Mouse (Mus musculus): Measurements from ENCODE around the gene Sorcs3. TPM values are rescaled to one million over a fixed set of nuclear protein-coding genes. Genes with fewer than 3 reads are reported as not detected.

Sorcs3 gene
- polyA plus RNA-seq, 1 experiment: not detected

DNA sequence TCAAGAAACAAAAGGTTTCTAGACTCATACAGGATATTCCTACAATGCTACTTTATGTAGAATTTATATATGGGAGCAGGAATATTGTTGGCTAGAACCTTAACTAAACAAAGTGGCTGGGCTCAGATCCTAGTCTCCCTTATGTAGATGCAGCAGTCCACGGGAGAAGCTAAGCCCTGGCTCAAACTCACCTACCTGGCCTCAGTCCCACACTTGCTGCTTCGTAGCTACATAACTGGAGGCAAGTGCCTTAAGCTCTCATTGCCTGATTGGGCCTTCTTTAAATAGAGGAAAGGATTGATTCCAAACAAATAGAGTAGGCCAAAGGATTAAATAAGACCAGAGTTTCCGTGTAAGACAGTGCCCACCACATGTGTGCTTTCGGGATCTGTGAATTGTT lies 436.7 kb downstream of the Sorcs3 start:
- Histone ChIP-seq H3K4me1 (ENCODE audit: control insufficient read depth, insufficient read depth, low read length) (no peaks in the 10 kb centered on the region), H3K27ac (ENCODE audit: insufficient read depth, low read length) (no peak overlapping the region), H3K4me3 (ENCODE audit: insufficient read depth, low read length) (no peak overlapping the region)
- TF ChIP-seq CTCF (IDR thresholded peaks at IDR 0.05; ENCODE audit: borderline replicate concordance, insufficient read depth, low read length) (no peak), POLR2A (IDR thresholded peaks at IDR 0.05; ENCODE audit: low read depth, low read length) (no peak)

DNA sequence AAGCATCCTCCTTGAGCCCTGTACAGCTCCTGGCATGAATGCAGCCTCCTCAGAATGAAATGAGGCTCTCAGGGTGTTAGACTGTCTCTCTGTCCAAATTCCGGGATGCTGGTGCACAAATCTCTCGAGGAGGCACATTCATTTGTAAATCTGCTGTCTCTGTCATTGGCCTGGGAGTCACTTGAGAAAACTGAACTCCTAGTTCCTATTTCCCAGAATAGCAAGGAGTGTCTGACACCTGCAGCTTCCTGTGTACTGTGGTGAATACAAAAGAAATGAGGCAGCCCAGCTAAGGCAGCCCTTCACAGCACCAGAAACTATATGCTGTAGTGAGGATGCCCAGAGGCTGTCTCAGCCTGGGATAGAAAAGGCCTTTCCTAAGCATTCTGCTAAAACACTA lies 444.1 kb downstream of the Sorcs3 start:
- no peak overlapping the region for H3K27ac ChIP-seq (ENCODE audit: insufficient read depth, low read length)
- H3K4me1 ChIP-seq (ENCODE audit: control insufficient read depth, insufficient read depth, low read length): no peaks in the 10 kb centered on the region
- no peak for TF ChIP-seq POLR2A (IDR thresholded peaks at IDR 0.05; ENCODE audit: low read depth, low read length)
- H3K4me3 ChIP-seq (ENCODE audit: insufficient read depth, low read length): no peak overlapping the region

DNA sequence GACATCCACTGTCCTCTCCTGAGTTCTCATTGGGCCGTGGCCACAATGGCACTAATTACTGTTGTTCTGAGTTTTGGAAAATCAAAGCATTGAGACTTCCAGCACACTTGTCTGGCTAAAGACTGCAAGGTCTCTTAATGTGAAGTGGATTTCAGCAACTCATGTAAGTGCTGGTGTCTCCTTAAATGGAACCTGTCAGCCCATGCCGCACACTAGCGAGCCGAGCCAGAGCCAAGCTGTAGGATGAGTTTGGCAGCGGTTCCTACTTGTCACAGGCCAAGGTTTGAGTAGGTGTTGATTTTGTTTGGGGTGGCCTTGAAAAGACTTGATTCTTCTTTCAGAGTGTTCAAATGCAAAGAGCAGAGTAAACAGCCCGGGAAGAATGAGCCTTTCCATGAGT lies 445.8 kb downstream of the Sorcs3 start:
- no peaks in the 10 kb centered on the region for H3K4me1 ChIP-seq (ENCODE audit: control insufficient read depth, insufficient read depth, low read length)
- no peak overlapping the region for H3K4me3 ChIP-seq (ENCODE audit: insufficient read depth, low read length)
- no peak for TF ChIP-seq CTCF (IDR thresholded peaks at IDR 0.05; ENCODE audit: borderline replicate concordance, insufficient read depth, low read length)
- TF ChIP-seq POLR2A (IDR thresholded peaks at IDR 0.05; ENCODE audit: low read depth, low read length): no peak

DNA sequence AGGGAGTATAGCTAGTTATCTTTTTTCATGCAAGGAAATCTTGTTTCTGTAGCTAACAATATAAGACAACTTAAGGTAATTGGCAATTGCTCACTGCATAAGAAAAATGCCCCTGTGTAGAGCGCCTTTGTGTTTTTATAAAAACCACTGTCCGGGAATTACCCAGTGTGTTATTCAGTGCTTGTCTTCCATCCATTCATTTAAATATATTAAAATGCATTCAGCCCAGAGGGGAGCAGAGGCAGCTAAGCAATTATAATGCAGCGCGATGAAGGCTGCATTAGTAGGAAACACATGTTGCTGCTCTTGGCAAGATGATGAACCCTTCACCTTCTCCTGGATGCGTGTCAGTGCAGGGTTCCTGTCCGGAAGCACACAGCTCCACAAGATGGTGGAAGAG lies 454.4 kb downstream of the Sorcs3 start:
- no peaks in the 10 kb centered on the region for H3K4me1 ChIP-seq (ENCODE audit: control insufficient read depth, insufficient read depth, low read length)
- no peak for TF ChIP-seq CTCF (IDR thresholded peaks at IDR 0.05; ENCODE audit: borderline replicate concordance, insufficient read depth, low read length)
- no peak for TF ChIP-seq POLR2A (IDR thresholded peaks at IDR 0.05; ENCODE audit: low read depth, low read length)
- H3K27ac ChIP-seq (ENCODE audit: insufficient read depth, low read length): no peak overlapping the region
- no peak overlapping the region for H3K4me3 ChIP-seq (ENCODE audit: insufficient read depth, low read length)

More for the DNA sequence above, 445.8 kb downstream of the Sorcs3 start:
- no peak overlapping the region for H3K27ac ChIP-seq (ENCODE audit: insufficient read depth, low read length)

DNA sequence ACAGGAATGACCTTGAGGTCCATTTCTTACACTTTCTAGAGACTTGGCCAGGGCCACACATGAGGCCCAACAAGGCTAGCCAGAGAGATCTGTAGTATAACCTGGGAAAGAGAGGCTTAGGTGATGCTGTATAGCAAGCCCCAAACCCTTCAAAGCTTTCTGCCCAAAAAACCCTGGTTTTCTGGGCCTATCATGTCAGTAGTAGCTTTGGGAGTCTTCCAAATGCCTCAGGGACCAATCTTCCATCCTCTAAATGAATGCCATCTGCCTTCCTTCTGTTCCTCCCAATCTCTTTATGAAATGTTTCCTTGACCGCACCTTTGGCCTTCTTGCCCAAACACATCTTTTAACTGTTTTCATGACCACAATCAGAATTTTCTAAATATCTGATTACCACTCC lies 474.1 kb downstream of the Sorcs3 start:
- no peak overlapping the region for H3K4me3 ChIP-seq (ENCODE audit: insufficient read depth, low read length)
- no peaks in the 10 kb centered on the region for H3K4me1 ChIP-seq (ENCODE audit: control insufficient read depth, insufficient read depth, low read length)
- no peak overlapping the region for H3K27ac ChIP-seq (ENCODE audit: insufficient read depth, low read length)
- no peak for TF ChIP-seq CTCF (IDR thresholded peaks at IDR 0.05; ENCODE audit: borderline replicate concordance, insufficient read depth, low read length)
- TF ChIP-seq POLR2A (IDR thresholded peaks at IDR 0.05; ENCODE audit: low read depth, low read length): no peak

DNA sequence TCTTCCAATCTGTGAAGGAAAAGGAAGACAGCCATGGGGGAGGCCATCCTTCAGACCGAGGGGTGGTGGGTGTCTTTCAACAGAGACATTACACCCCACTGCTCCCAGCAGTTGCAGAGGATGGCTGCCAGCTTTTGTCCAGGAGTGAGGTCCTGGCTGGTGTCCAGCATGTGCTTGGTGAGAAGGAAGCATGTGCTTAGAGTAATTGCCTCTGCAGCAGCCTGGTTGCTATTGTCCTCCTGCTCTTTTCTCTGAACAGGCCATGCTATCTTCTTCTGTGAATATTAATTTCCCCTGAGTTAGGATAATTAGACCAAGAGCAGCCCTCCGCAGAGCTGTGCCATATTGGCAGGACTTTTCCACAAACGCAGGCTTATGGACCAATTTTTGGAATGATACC lies 476.7 kb downstream of the Sorcs3 start:
- Histone ChIP-seq H3K4me3 (ENCODE audit: insufficient read depth, low read length) (no peak overlapping the region), H3K27ac (ENCODE audit: insufficient read depth, low read length) (no peak overlapping the region), H3K4me1 (ENCODE audit: control insufficient read depth, insufficient read depth, low read length) (no peaks in the 10 kb centered on the region)
- TF ChIP-seq CTCF (IDR thresholded peaks at IDR 0.05; ENCODE audit: borderline replicate concordance, insufficient read depth, low read length) (no peak), POLR2A (IDR thresholded peaks at IDR 0.05; ENCODE audit: low read depth, low read length) (no peak)

DNA sequence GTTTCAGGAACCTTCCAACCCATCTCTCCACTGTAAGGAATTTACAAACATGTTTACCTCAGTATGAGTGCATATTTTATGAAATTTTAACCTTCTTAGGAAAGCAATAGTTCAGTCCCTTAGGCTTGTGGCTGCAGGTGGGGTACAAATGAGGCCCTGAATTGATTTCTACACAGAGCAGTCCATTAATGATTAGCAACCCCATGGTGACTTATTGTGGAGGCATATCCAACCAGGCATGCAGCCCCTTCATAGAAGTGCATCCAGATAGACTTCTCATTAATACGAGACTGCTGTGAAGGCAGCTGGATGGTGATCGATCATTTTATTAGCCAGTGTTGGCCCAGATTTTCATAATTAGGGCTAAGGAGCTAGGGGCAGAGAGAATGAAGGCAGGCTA lies 480.5 kb downstream of the Sorcs3 start:
- H3K4me1 ChIP-seq (ENCODE audit: control insufficient read depth, insufficient read depth, low read length): no peaks in the 10 kb centered on the region
- H3K27ac ChIP-seq (ENCODE audit: insufficient read depth, low read length): no peak overlapping the region
- TF ChIP-seq CTCF (IDR thresholded peaks at IDR 0.05; ENCODE audit: borderline replicate concordance, insufficient read depth, low read length): no peak
- TF ChIP-seq POLR2A (IDR thresholded peaks at IDR 0.05; ENCODE audit: low read depth, low read length): no peak
- no peak overlapping the region for H3K4me3 ChIP-seq (ENCODE audit: insufficient read depth, low read length)

DNA sequence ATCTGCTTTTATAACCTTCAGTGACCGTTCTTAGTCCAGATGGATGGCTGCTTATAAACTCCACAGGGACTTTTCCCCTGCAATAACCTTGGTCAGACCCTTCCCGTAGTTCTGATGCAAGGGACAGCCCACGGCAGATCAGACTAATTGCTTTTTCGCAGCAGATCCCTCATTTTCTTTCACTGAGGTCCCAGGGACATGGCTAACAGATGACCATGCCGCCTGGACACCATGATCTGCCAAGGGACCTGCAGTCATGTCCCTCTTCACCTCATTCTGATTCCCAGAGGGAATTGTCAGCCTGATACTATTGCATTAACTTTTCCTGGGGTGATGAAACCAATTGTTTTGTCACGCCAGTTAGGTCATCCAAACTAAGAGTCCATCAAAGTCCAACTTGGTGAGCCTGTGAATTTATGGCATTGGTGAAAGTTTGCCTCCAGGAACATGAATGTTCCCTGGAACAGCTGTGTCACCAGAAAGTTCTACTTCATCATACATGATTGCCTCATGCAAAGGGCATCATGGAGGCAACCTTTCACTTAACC lies 494.4 kb downstream of the Sorcs3 start:
- TF ChIP-seq POLR2A (IDR thresholded peaks at IDR 0.05; ENCODE audit: low read depth, low read length): no peak

DNA sequence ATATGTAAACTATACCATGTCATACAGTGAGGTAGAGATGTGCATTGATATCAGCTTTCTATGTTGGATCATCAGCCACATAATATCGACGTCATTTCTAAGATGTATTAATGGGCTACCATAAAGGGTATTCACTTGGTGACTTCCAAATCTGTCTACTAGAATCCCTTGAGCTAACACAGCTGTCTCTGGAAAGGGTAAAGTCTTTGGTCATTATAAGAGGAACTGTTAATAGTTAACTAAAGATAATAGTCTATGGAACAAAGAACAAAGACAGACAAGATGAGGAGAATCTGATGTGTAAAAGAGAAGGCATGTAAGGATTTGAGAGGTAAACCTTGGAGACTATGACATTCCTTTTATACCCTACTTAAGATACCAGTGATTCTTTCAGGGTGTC lies 497.9 kb downstream of the Sorcs3 start:
- H3K27ac ChIP-seq (ENCODE audit: insufficient read depth, low read length): no peak overlapping the region
- TF ChIP-seq POLR2A (IDR thresholded peaks at IDR 0.05; ENCODE audit: low read depth, low read length) (no peak), CTCF (IDR thresholded peaks at IDR 0.05; ENCODE audit: borderline replicate concordance, insufficient read depth, low read length) (no peak)
- H3K4me1 ChIP-seq (ENCODE audit: control insufficient read depth, insufficient read depth, low read length): no peaks in the 10 kb centered on the region
- H3K4me3 ChIP-seq (ENCODE audit: insufficient read depth, low read length): no peak overlapping the region

More for the DNA sequence above, 494.4 kb downstream of the Sorcs3 start:
- Histone ChIP-seq H3K27ac (ENCODE audit: insufficient read depth, low read length) (no peak overlapping the region), H3K4me1 (ENCODE audit: control insufficient read depth, insufficient read depth, low read length) (no peaks in the 10 kb centered on the region), H3K4me3 (ENCODE audit: insufficient read depth, low read length) (no peak overlapping the region)

DNA sequence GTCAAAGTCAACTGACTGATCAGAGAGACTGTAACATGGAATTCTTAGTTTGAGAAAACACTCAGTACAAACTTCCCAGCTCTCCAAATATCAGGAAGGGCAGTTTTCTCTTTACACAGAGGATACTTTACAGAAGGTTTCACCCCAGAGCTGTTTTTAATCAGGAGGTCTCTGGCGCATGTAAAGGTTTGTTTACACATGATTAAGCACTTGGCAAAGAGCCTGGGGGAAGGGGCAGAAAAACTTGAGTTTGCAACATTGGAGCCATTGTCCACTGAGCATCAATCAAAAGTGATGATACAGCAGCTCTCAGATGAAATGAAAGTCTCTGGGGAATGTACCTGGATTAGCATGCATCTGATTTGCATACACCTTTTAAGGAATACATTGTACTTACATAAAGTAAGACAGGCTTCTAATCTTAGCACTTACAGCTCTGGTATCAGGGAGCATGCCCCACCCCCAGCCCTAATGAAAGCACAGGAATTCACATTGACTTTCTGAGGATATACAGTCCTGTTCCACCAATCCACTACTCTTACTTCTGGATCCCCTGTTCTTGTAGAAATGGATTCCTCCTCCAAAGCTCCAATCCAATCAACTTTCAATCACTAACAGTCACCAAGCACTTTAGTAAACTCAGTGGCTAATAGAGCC lies 500.6 kb downstream of the Sorcs3 start:
- no peak overlapping the region for H3K27ac ChIP-seq (ENCODE audit: insufficient read depth, low read length)
- H3K4me3 ChIP-seq (ENCODE audit: insufficient read depth, low read length): no peak overlapping the region
- TF ChIP-seq POLR2A (IDR thresholded peaks at IDR 0.05; ENCODE audit: low read depth, low read length) (no peak), CTCF (IDR thresholded peaks at IDR 0.05; ENCODE audit: borderline replicate concordance, insufficient read depth, low read length) (no peak)
- H3K4me1 ChIP-seq (ENCODE audit: control insufficient read depth, insufficient read depth, low read length): no peaks in the 10 kb centered on the region

All from embryonic fibroblast, embryonic 13.5 days (primary cell).